Mouse (Mus musculus): ENCODE results near the gene Usp2. TPM values are rescaled to one million over a fixed set of nuclear protein-coding genes. Genes with fewer than 3 reads are reported as not detected.
A peak's percentile ranks its signal among the peaks of the same experiment; 100 is the strongest.

Gene Usp2
- 4.4 and 7.7 TPM in 2 replicates for polyA plus RNA-seq (2014; fragmentation: Nextera tagmentation; extraction: Ambion mirVana)

DNA sequence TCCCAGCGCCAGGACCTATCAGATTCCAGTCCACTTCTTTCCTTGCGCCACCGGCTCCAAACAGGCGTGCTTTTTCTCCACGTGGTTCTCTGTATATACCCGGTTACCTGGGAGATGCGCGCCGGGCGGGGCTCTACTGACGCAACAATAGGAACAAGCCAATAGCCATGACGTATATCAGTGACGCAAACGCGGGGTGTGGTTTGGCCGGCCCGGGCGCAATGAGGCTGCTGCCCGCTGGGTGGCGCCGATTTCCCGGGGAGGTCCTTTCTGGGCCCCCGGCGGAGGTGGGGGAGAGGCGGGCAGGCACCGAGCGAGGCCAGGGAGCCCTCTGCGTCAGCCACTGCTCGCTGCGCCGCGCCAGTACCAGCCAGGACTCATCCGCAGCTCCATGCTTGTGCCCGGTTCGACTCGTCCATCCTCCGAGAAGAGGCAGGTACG lies at the start of gene Usp2:
Usp2 (plus strand) TSS at position 237 of the 441 bp plus-strand sequence.
- no peak within 1 kb of the TSS for H3K27ac ChIP-seq (ENCODE audit: low read depth, low read length)

DNA sequence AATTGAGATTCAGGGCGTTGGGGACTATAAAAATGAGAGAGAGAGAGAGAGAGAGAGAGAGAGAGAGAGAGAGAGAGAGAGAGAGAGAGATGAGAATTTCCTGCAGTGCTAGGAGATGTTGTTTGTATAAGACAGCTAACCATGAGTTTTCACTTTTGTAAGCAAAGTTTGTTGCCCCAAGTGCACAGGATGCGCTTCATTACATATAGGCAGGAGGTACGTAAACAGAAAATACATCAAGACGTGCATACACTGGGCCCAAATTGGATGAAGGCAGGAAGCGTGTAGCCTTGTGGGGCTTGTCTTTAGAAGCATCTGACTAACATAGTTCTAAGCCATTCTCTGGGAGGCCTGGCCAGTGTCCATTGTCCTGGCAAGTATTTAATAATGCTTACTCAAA lies 49.0 kb upstream of the Usp2 start:
- ATAC-seq (replicated peaks; ENCODE audit: low FRiP score) = no peak
- H3K36me3 ChIP-seq (ENCODE audit: control insufficient read depth, insufficient read depth, low read length) = no peaks in the 10 kb centered on the region
- WGBS = 80% methylated on average over 5 of the region's 5 CpGs

More for the DNA sequence above, at the start of gene Usp2:
- Histone ChIP-seq H3K36me3 (ENCODE audit: control insufficient read depth, insufficient read depth, low read length) (no peaks in the 10 kb centered on the region), H3K27me3 (replicated peaks; ENCODE audit: control insufficient read depth, insufficient read depth, low read length) (peaks cover 6% of the 10 kb centered on the region; the same call in 1 of the 2 replicates), H3K9ac (ENCODE audit: low read depth, low read length) (peak within 1 kb of the TSS; percentile 58), H3K4me3 (ENCODE audit: low read depth, low read length) (peak within 1 kb of the TSS; percentile 58), H3K4me1 (replicated peaks; ENCODE audit: control insufficient read depth, insufficient read depth, low read length) (peaks cover 13% of the 10 kb centered on the region), H3K9me3 (ENCODE audit: control insufficient read depth, low read length) (no peaks in the 10 kb centered on the region), H3K4me2 (peak within 1 kb of the TSS; percentile 98)
- ATAC-seq (replicated peaks; ENCODE audit: low FRiP score) = peak; percentile 95
- WGBS = under 1% methylated on average over 38 of the region's 38 CpGs
- peak; percentile 99 for DNase-seq (ENCODE audit: low spot score)

DNA sequence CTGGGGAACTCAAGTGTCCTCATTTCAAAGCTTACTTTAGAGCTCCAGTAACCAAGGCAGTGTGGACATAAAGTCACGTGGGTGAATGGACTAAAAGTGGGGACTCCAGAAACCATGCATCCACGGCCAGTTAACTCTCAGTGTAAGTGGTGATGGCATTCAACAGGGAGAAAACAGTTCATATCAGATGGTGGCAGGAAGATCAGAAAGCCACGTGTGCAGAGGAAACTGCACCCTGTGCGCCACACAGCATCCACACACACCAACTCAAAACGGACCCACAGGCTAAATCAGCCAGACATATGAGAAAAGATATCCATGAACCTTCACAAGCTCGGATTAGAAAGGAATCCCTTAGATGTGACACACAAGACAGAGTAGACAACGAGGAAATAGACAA lies 46.8 kb upstream of the Usp2 start:
- 67% methylated on average over 7 of the region's 7 CpGs for WGBS
- Histone ChIP-seq H3K4me3 (ENCODE audit: low read depth, low read length) (no peak overlapping the region), H3K4me1 (replicated peaks; ENCODE audit: control insufficient read depth, insufficient read depth, low read length) (no peaks in the 10 kb centered on the region), H3K27me3 (replicated peaks; ENCODE audit: control insufficient read depth, insufficient read depth, low read length) (no peaks in the 10 kb centered on the region), H3K9me3 (ENCODE audit: control insufficient read depth, low read length) (no peaks in the 10 kb centered on the region), H3K9ac (ENCODE audit: low read depth, low read length) (no peak overlapping the region), H3K4me2 (no peak overlapping the region), H3K27ac (ENCODE audit: low read depth, low read length) (no peak overlapping the region), H3K36me3 (ENCODE audit: control insufficient read depth, insufficient read depth, low read length) (no peaks in the 10 kb centered on the region)
- no peak for ATAC-seq (replicated peaks; ENCODE audit: low FRiP score)
- no peak for DNase-seq (ENCODE audit: low spot score)

More for the DNA sequence above, 49.0 kb upstream of the Usp2 start:
- Histone ChIP-seq H3K27me3 (replicated peaks; ENCODE audit: control insufficient read depth, insufficient read depth, low read length) (no peaks in the 10 kb centered on the region), H3K4me3 (ENCODE audit: low read depth, low read length) (no peak overlapping the region), H3K4me2 (no peak overlapping the region), H3K27ac (ENCODE audit: low read depth, low read length) (no peak overlapping the region), H3K9me3 (ENCODE audit: control insufficient read depth, low read length) (no peaks in the 10 kb centered on the region), H3K4me1 (replicated peaks; ENCODE audit: control insufficient read depth, insufficient read depth, low read length) (no peaks in the 10 kb centered on the region), H3K9ac (ENCODE audit: low read depth, low read length) (no peak overlapping the region)
- no peak for DNase-seq (ENCODE audit: low spot score)

DNA sequence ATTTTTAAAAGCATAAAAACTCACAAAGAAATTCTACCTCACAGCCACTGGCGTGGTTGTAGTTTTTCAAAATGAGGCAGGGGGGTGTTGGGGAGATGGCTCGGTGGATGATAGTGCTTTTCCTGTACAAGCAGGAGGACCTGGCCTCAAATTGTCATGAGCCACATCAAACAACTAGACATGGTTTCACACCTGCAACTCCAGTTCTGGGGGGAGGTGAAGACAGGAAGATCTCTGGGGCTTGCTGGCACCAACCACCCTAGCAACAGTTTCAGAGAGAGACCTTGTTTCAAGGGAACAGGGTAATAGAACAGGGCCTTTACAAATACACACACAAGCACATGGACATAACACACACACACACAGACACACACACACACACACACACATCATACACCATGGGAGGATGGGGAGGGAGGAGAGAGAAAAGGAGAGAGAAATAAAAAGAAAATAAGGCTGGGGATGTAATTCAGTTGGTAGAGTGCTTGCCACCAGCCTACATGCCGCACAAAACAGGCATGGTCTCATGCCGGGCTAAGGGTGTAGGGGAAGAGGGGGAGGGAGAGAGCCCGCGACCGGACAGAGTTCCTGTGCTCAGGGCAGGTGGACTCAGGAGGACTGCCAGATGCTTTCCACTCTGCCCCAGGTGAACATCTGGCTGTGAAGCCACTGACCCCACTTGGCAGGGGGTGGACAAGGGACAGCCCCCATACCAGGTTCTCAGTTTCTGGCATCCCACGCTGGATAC lies 44.5 kb upstream of the Usp2 start:
- Histone ChIP-seq H3K9me3 (ENCODE audit: control insufficient read depth, low read length) (no peaks in the 10 kb centered on the region), H3K36me3 (ENCODE audit: control insufficient read depth, insufficient read depth, low read length) (no peaks in the 10 kb centered on the region), H3K4me3 (ENCODE audit: low read depth, low read length) (no peak overlapping the region), H3K4me1 (replicated peaks; ENCODE audit: control insufficient read depth, insufficient read depth, low read length) (no peaks in the 10 kb centered on the region), H3K4me2 (no peak overlapping the region), H3K27ac (ENCODE audit: low read depth, low read length) (no peak overlapping the region), H3K27me3 (replicated peaks; ENCODE audit: control insufficient read depth, insufficient read depth, low read length) (no peaks in the 10 kb centered on the region), H3K9ac (ENCODE audit: low read depth, low read length) (no peak overlapping the region)
- 62% methylated on average over 8 of the region's 8 CpGs for WGBS
- ATAC-seq (replicated peaks; ENCODE audit: low FRiP score) (no peak), DNase-seq (ENCODE audit: low spot score) (no peak)

DNA sequence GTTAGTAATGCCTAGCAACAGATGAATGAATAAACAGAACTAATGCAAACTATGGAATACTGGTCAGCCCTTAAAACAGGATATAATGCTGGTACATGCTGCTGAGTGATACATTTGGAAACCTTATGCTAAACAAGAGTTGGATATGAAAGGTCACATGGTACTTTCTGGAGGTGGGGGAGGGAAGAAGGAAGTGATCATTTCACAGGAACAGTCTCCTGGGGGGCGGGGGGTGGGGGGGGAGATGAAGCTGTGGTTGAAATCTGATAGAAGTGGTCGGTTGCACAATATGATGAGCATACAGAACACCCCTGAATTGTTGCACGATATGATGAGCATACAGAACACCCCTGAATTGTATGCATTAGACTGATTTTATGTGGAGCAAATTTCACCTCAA lies 42.7 kb upstream of the Usp2 start:
- DNase-seq (ENCODE audit: low spot score) (no peak), ATAC-seq (replicated peaks; ENCODE audit: low FRiP score) (no peak)

DNA sequence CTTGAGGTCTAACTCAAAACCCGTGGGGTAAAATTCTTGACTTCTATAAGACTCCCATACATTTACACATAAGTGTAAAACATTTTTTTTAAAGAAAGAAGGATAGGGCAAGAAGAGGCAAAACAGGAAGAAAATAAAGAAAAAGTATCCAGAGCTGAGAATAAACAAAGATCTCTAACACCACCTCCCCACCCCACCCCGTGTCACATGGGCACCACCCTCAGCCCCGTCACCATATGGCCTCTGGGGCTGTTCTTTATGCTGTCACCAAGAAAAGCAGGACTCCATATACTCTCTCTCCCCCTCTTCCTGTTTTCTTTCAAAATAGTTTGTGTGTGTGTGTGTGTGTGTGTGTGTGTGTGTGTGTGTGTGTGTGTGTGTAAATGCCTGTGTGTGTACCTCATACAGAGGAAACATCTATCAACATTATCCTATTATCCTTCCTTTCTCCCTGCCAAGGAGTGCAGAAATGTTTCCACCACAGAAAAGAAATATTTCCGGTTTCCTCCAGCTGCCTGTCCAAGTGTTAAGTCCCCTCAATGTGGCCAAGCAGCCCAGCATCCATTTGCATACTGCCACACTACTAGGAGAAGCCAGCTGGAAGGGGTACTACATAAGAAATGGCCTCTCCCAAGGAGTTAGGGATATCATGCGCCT lies 37.1 kb upstream of the Usp2 start:
- H3K27ac ChIP-seq (ENCODE audit: low read depth, low read length) = no peak overlapping the region
- H3K27me3 ChIP-seq (replicated peaks; ENCODE audit: control insufficient read depth, insufficient read depth, low read length) = no peaks in the 10 kb centered on the region
- H3K9ac ChIP-seq (ENCODE audit: low read depth, low read length) = no peak overlapping the region
- WGBS = 49% methylated on average over 5 of the region's 5 CpGs
- no peaks in the 10 kb centered on the region for H3K9me3 ChIP-seq (ENCODE audit: control insufficient read depth, low read length)
- H3K4me3 ChIP-seq (ENCODE audit: low read depth, low read length) = no peak overlapping the region
- ATAC-seq (replicated peaks; ENCODE audit: low FRiP score) (no peak), DNase-seq (ENCODE audit: low spot score) (no peak)
- H3K4me1 ChIP-seq (replicated peaks; ENCODE audit: control insufficient read depth, insufficient read depth, low read length) = no peaks in the 10 kb centered on the region
- H3K36me3 ChIP-seq (ENCODE audit: control insufficient read depth, insufficient read depth, low read length) = no peaks in the 10 kb centered on the region
- H3K4me2 ChIP-seq = no peak overlapping the region

More for the DNA sequence above, 42.7 kb upstream of the Usp2 start:
- Histone ChIP-seq H3K27ac (ENCODE audit: low read depth, low read length) (no peak overlapping the region), H3K4me3 (ENCODE audit: low read depth, low read length) (no peak overlapping the region), H3K36me3 (ENCODE audit: control insufficient read depth, insufficient read depth, low read length) (no peaks in the 10 kb centered on the region), H3K4me2 (no peak overlapping the region), H3K9ac (ENCODE audit: low read depth, low read length) (no peak overlapping the region), H3K27me3 (replicated peaks; ENCODE audit: control insufficient read depth, insufficient read depth, low read length) (no peaks in the 10 kb centered on the region), H3K4me1 (replicated peaks; ENCODE audit: control insufficient read depth, insufficient read depth, low read length) (no peaks in the 10 kb centered on the region), H3K9me3 (ENCODE audit: control insufficient read depth, low read length) (no peaks in the 10 kb centered on the region)
- 70% methylated on average over 3 of the region's 3 CpGs for WGBS

DNA sequence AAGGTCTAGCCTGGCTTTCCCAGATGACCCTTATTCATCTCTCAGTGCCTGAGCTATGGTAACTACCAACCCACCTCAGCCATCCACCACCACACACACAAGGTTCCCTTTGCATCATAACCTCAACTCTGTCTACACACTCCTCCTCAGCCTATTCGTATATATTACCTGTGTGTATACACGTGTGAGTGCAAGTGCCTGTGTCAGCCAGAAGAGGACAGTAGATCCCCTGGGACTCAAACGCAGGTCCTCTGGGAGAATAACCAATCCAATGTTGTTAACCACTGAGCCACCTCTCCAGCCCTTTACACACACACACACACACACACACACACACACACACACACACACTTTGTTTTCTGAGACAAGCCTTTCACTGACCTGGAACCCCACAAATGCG lies 36.2 kb upstream of the Usp2 start:
- H3K27ac ChIP-seq (ENCODE audit: low read depth, low read length) = no peak overlapping the region

DNA sequence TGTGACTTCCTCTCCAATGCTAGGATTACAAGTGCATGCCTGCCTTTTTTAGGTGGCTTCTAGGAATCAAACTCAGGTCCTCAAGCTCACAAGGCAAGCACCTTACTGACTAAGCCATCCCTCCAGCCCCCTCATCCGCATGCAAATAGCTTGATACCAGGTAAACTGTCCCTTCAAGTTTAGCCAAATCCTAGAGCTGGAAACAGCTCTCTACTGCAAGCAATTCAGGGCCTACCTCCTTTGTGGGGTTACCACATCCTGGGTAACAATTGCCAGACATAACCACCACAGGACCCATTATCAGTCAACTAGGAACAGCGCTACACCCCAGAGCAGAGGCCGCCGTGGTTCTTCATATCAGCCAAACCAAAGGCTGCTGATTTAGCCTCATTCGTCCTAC lies 35.7 kb upstream of the Usp2 start:
- 66% methylated on average over 5 of the region's 5 CpGs for WGBS
- ATAC-seq (replicated peaks; ENCODE audit: low FRiP score) = no peak
- Histone ChIP-seq H3K4me1 (replicated peaks; ENCODE audit: control insufficient read depth, insufficient read depth, low read length) (no peaks in the 10 kb centered on the region), H3K27ac (ENCODE audit: low read depth, low read length) (no peak overlapping the region), H3K4me2 (no peak overlapping the region), H3K9me3 (ENCODE audit: control insufficient read depth, low read length) (no peaks in the 10 kb centered on the region), H3K9ac (ENCODE audit: low read depth, low read length) (no peak overlapping the region), H3K27me3 (replicated peaks; ENCODE audit: control insufficient read depth, insufficient read depth, low read length) (peaks cover 2% of the 10 kb centered on the region; the same call in 1 of the 2 replicates), H3K36me3 (ENCODE audit: control insufficient read depth, insufficient read depth, low read length) (no peaks in the 10 kb centered on the region), H3K4me3 (ENCODE audit: low read depth, low read length) (no peak overlapping the region)
- no peak for DNase-seq (ENCODE audit: low spot score)

More for the DNA sequence above, 36.2 kb upstream of the Usp2 start:
- H3K27me3 ChIP-seq (replicated peaks; ENCODE audit: control insufficient read depth, insufficient read depth, low read length) = peaks cover 2% of the 10 kb centered on the region; the same call in 1 of the 2 replicates
- no peak overlapping the region for H3K9ac ChIP-seq (ENCODE audit: low read depth, low read length)
- no peaks in the 10 kb centered on the region for H3K4me1 ChIP-seq (replicated peaks; ENCODE audit: control insufficient read depth, insufficient read depth, low read length)
- 84% methylated on average over 4 of the region's 4 CpGs for WGBS
- H3K9me3 ChIP-seq (ENCODE audit: control insufficient read depth, low read length) = no peaks in the 10 kb centered on the region
- H3K36me3 ChIP-seq (ENCODE audit: control insufficient read depth, insufficient read depth, low read length) = no peaks in the 10 kb centered on the region
- no peak for ATAC-seq (replicated peaks; ENCODE audit: low FRiP score)
- no peak overlapping the region for H3K4me3 ChIP-seq (ENCODE audit: low read depth, low read length)
- no peak for DNase-seq (ENCODE audit: low spot score)
- no peak overlapping the region for H3K4me2 ChIP-seq

Measured in liver, embryonic 11.5 days (tissue).